Mouse (Mus musculus): Measurements from ENCODE around the gene Six2. TPM values are rescaled to one million over a fixed set of nuclear protein-coding genes. Genes with fewer than 3 reads are reported as not detected.

Six2 gene
- total and polyA plus RNA-seq, 2 experiments = not detected

DNA sequence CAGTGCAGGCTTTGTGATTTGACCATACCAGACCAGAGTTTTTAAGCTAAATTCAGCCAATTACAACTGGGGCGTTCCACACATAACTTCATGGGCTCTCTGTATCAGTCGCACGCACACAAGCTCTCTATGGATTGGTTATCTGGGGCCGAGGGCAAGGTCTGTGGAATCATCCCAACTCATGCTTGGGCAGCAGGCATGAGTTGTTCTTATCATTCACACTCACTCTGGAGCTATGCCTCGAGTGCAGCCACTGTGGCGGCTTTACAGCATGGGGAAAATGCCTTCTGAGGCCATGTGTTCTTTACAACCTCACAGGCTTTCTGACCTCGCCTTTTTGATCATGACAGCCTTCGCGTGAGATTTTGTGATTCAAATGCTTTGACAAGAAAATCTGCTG lies 37.9 kb upstream of the Six2 start:
- Histone ChIP-seq H3K79me2 (ENCODE audit: control insufficient read depth, insufficient read depth, low read length) (no peaks in the 10 kb centered on the region), H3K9ac (ENCODE audit: low read depth, low read length) (no peak overlapping the region), H3K27me3 (ENCODE audit: control insufficient read depth, insufficient read depth, low read length) (no peaks in the 10 kb centered on the region), H3K36me3 (ENCODE audit: control insufficient read depth, insufficient read depth, low read length) (no peaks in the 10 kb centered on the region), H3K4me1 (ENCODE audit: control insufficient read depth, insufficient read depth, low read length) (no peaks in the 10 kb centered on the region), H3K4me3 (ENCODE audit: insufficient read depth, low read depth, low read length) (no peak overlapping the region), H3K27ac (replicated peaks; ENCODE audit: insufficient read depth, low read depth, low read length) (no peak overlapping the region)
- 92% methylated on average over 9 of the region's 9 CpGs for WGBS
- TF ChIP-seq CTCF (IDR thresholded peaks at IDR 0.05; ENCODE audit: low read depth, low read length) = no peak
- no peak for TF ChIP-seq POLR2A (IDR thresholded peaks at IDR 0.05; ENCODE audit: extremely low read depth, insufficient read depth, low read length)
- no peak for DNase-seq (ENCODE audit: extremely low read depth, low read depth, low spot score)

DNA sequence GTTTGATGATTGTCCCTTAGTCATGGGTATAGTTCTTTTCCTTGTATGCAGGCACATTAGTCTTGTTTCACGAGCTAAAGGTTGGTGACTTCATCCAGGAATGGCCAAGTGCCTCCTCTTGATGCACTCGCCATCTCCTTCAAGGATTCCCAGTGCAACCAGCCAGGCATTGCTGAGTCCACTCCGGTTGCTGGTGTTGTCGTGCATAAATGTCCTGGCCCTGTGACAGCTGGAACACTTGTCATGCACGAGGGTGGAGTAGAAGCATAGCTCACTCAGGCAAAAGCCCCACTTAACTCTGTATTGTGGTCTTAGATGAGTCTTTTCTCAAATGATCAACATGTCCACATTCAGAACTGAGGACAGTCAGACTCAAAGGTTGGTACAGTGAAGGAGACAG lies 35.1 kb upstream of the Six2 start:
- no peaks in the 10 kb centered on the region for H3K36me3 ChIP-seq (ENCODE audit: control insufficient read depth, insufficient read depth, low read length)
- TF ChIP-seq CTCF (IDR thresholded peaks at IDR 0.05; ENCODE audit: low read depth, low read length) (no peak), POLR2A (IDR thresholded peaks at IDR 0.05; ENCODE audit: extremely low read depth, insufficient read depth, low read length) (no peak)
- 76% methylated on average over 5 of the region's 5 CpGs for WGBS

DNA sequence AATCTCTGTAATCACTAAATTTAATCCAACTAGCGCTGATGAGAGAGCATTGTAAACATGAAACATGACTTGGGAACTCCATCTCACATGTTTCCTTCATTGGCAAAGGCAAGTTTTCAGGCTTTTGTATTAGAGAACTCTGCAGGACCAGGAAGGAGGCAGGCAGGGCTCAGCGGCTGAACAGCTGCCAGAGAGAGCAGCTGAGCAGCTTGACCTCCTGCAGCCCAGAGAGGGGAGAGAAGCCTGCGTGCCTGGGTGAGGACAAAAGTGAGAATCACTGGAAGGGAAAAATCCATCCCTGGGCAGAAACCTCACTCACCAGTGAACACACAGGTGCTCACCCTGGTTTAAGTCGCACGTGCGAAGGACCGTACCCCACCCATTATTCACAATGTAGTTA lies 29.2 kb upstream of the Six2 start:
- Histone ChIP-seq H3K36me3 (ENCODE audit: control insufficient read depth, insufficient read depth, low read length) (no peaks in the 10 kb centered on the region), H3K27me3 (ENCODE audit: control insufficient read depth, insufficient read depth, low read length) (peaks cover 5% of the 10 kb centered on the region; the same call in 1 of the 2 replicates), H3K9ac (ENCODE audit: low read depth, low read length) (no peak overlapping the region), H3K27ac (replicated peaks; ENCODE audit: insufficient read depth, low read depth, low read length) (no peak overlapping the region), H3K4me1 (ENCODE audit: control insufficient read depth, insufficient read depth, low read length) (no peaks in the 10 kb centered on the region), H3K79me2 (ENCODE audit: control insufficient read depth, insufficient read depth, low read length) (no peaks in the 10 kb centered on the region), H3K4me3 (ENCODE audit: insufficient read depth, low read depth, low read length) (no peak overlapping the region)
- no peak for DNase-seq (ENCODE audit: extremely low read depth, low read depth, low spot score)
- 77% methylated on average over 7 of the region's 7 CpGs for WGBS
- TF ChIP-seq CTCF (IDR thresholded peaks at IDR 0.05; ENCODE audit: low read depth, low read length) (no peak), POLR2A (IDR thresholded peaks at IDR 0.05; ENCODE audit: extremely low read depth, insufficient read depth, low read length) (no peak)

More for the DNA sequence above, 35.1 kb upstream of the Six2 start:
- no peaks in the 10 kb centered on the region for H3K27me3 ChIP-seq (ENCODE audit: control insufficient read depth, insufficient read depth, low read length)
- H3K4me1 ChIP-seq (ENCODE audit: control insufficient read depth, insufficient read depth, low read length) = no peaks in the 10 kb centered on the region
- H3K27ac ChIP-seq (replicated peaks; ENCODE audit: insufficient read depth, low read depth, low read length) = no peak overlapping the region
- DNase-seq (ENCODE audit: extremely low read depth, low read depth, low spot score) = no peak
- no peaks in the 10 kb centered on the region for H3K79me2 ChIP-seq (ENCODE audit: control insufficient read depth, insufficient read depth, low read length)
- H3K4me3 ChIP-seq (ENCODE audit: insufficient read depth, low read depth, low read length) = no peak overlapping the region
- H3K9ac ChIP-seq (ENCODE audit: low read depth, low read length) = no peak overlapping the region

DNA sequence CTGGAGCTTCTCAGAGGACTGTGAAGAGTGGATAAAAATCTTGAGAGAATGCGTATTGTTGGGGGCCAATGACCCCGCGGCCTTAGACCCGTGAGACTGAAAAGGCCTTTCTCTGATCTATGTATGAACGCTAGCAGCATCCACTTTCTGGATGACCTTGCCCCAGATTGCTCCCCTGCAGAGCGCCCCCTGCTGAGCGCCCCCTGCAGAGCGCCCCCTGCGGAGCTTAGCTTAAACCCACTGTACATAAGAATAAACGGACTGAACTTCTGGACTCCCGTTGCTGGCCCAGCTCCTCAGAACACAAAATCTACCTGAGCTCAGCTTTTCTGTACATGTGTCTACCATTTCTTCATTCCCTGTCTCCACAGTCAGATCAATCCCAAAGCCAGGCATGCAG lies 27.7 kb upstream of the Six2 start:
- Histone ChIP-seq H3K27ac (replicated peaks; ENCODE audit: insufficient read depth, low read depth, low read length) (no peak overlapping the region), H3K36me3 (ENCODE audit: control insufficient read depth, insufficient read depth, low read length) (no peaks in the 10 kb centered on the region), H3K79me2 (ENCODE audit: control insufficient read depth, insufficient read depth, low read length) (no peaks in the 10 kb centered on the region), H3K4me3 (ENCODE audit: insufficient read depth, low read depth, low read length) (no peak overlapping the region), H3K27me3 (ENCODE audit: control insufficient read depth, insufficient read depth, low read length) (peaks cover 5% of the 10 kb centered on the region; the same call in 1 of the 2 replicates), H3K4me1 (ENCODE audit: control insufficient read depth, insufficient read depth, low read length) (no peaks in the 10 kb centered on the region), H3K9ac (ENCODE audit: low read depth, low read length) (no peak overlapping the region)
- WGBS = 67% methylated on average over 11 of the region's 11 CpGs
- TF ChIP-seq POLR2A (IDR thresholded peaks at IDR 0.05; ENCODE audit: extremely low read depth, insufficient read depth, low read length) = no peak
- no peak for TF ChIP-seq CTCF (IDR thresholded peaks at IDR 0.05; ENCODE audit: low read depth, low read length)
- DNase-seq (ENCODE audit: extremely low read depth, low read depth, low spot score) = no peak

DNA sequence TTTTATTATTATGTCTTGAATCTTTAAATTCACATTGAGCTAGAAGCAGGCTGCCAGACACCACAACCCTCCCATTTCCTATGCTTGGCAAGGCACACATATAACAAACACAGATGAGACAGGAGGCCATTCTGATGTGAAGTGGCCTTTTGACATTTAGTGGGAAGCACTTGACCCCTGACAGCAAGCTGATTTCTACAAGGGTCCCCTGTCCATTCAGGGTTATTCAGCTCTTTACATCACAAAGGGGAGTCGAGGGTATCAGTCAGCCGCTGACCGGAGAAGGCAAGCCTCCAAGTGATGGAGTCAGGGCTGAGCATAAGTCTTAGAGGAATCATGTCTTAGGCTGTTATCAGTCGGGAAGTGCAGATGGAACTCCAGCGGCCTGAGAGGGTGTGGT lies 26.3 kb upstream of the Six2 start:
- H3K36me3 ChIP-seq (ENCODE audit: control insufficient read depth, insufficient read depth, low read length) = no peaks in the 10 kb centered on the region
- TF ChIP-seq POLR2A (IDR thresholded peaks at IDR 0.05; ENCODE audit: extremely low read depth, insufficient read depth, low read length) = no peak
- TF ChIP-seq CTCF (IDR thresholded peaks at IDR 0.05; ENCODE audit: low read depth, low read length) = no peak
- no peaks in the 10 kb centered on the region for H3K4me1 ChIP-seq (ENCODE audit: control insufficient read depth, insufficient read depth, low read length)
- no peak for DNase-seq (ENCODE audit: extremely low read depth, low read depth, low spot score)
- peaks cover 5% of the 10 kb centered on the region; the same call in 1 of the 2 replicates for H3K27me3 ChIP-seq (ENCODE audit: control insufficient read depth, insufficient read depth, low read length)
- no peak overlapping the region for H3K9ac ChIP-seq (ENCODE audit: low read depth, low read length)
- WGBS = 66% methylated on average over 5 of the region's 5 CpGs
- H3K79me2 ChIP-seq (ENCODE audit: control insufficient read depth, insufficient read depth, low read length) = no peaks in the 10 kb centered on the region
- H3K27ac ChIP-seq (replicated peaks; ENCODE audit: insufficient read depth, low read depth, low read length) = no peak overlapping the region
- no peak overlapping the region for H3K4me3 ChIP-seq (ENCODE audit: insufficient read depth, low read depth, low read length)

DNA sequence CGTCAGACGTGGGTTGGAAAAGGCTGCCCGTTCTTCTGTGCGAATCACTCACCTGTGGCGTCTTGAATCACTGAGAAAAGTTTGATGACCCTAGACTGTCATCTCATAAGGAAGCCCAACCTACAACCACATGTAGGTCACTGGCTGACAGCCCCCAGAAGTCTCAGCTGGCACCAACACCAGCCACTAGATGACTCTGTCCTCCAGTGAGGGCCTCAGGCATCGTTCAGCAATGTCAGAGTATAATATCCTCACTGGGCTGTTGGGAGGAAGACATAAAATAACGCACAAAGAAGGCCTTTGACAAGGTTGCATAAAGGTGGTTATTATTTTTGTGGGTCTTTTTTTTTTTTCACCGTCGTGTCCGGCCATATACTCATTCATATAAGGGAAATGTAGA lies 24.8 kb upstream of the Six2 start:
- no peak for DNase-seq (ENCODE audit: extremely low read depth, low read depth, low spot score)

More for the DNA sequence above, 24.8 kb upstream of the Six2 start:
- no peak for TF ChIP-seq CTCF (IDR thresholded peaks at IDR 0.05; ENCODE audit: low read depth, low read length)
- no peak for TF ChIP-seq POLR2A (IDR thresholded peaks at IDR 0.05; ENCODE audit: extremely low read depth, insufficient read depth, low read length)
- H3K9ac ChIP-seq (ENCODE audit: low read depth, low read length) = no peak overlapping the region
- H3K4me1 ChIP-seq (ENCODE audit: control insufficient read depth, insufficient read depth, low read length) = no peaks in the 10 kb centered on the region
- WGBS = 87% methylated on average over 10 of the region's 10 CpGs
- H3K79me2 ChIP-seq (ENCODE audit: control insufficient read depth, insufficient read depth, low read length) = no peaks in the 10 kb centered on the region
- H3K36me3 ChIP-seq (ENCODE audit: control insufficient read depth, insufficient read depth, low read length) = no peaks in the 10 kb centered on the region
- H3K27ac ChIP-seq (replicated peaks; ENCODE audit: insufficient read depth, low read depth, low read length) = no peak overlapping the region
- peaks cover 5% of the 10 kb centered on the region; the same call in 1 of the 2 replicates for H3K27me3 ChIP-seq (ENCODE audit: control insufficient read depth, insufficient read depth, low read length)
- H3K4me3 ChIP-seq (ENCODE audit: insufficient read depth, low read depth, low read length) = no peak overlapping the region

Measured in liver, adult 2 months (tissue).